Mouse (Mus musculus): ENCODE measurements around the gene Gmpr.
"Not testable (repeated sequence)": the region's sequence is repeated elsewhere in the genome, so short reads cannot be mapped to it uniquely, and the experiment has no call there.

DNA sequence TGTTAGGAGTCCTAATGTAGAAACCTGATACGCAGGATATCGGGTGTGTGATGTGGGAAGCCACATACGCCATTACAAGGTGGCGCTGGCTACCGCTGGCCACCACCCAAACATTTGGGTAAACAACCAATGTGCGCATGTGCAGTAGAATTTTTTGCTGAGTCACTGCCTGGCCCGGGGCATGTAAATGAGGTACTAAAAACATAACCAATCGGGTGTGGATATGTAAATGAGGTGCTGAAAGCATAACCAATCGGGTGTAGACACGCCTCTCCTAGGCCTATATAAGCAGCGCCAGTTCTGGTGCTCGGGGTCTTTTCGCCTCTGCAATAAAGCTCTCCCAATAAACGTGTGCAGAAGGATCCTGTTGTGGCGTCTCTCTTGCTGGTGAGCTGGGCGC lies 23.3 kb upstream of the Gmpr start:
- TF ChIP-seq CTCF, EP300 (IDR thresholded peaks at IDR 0.05): not testable (repeated sequence)

Measured in lung, postnatal 0 days (tissue).